Mouse (Mus musculus): ENCODE results near the gene Fbxo44.

DNA sequence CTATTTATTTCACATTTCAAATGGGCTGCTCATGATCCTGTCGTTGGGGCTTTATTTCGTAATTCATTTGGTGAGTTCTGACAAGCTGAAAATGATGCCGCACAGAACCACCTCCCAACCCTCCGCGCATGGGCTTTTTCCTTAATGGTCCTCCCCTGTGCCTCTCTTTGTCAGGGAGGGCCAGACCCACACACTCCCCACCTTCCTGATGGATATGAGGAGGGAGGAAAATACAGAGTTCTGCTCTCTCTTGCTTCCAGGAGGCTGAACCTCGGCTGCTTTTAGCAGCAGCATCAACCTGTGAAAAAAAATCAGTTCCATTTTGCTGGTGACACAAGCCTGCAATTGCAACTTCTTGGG, 44.6 kb upstream of the Fbxo44 start:
- TF ChIP-seq POLR2AphosphoS2 (IDR thresholded peaks at IDR 0.05; ENCODE audit: insufficient read length, low read depth) (no peak), POLR2A (IDR thresholded peaks at IDR 0.05; ENCODE audit: insufficient read length, low read depth) (no peak), TCF12 (IDR thresholded peaks at IDR 0.05; ENCODE audit: insufficient read depth, poor library complexity, severe bottlenecking) (no peak), USF1 (IDR thresholded peaks at IDR 0.05; ENCODE audit: low read depth) (no peak), MYOG (IDR thresholded peaks at IDR 0.05; ENCODE audit: control insufficient read depth in 1 of 3, insufficient read depth in 1 of 3, insufficient read length in 2 of 3, low read depth in 2 of 3) (no peak), MAX (IDR thresholded peaks at IDR 0.05; ENCODE audit: low read depth) (no peak), CEBPB (IDR thresholded peaks at IDR 0.05; ENCODE audit: insufficient read depth, poor library complexity, severe bottlenecking) (no peak), E2F4 (IDR thresholded peaks at IDR 0.05; ENCODE audit: insufficient read depth) (no peak), REST (IDR thresholded peaks at IDR 0.05; ENCODE audit: insufficient read depth, insufficient read length) (no peak)

All from myocyte (in vitro differentiated cells).